Mouse (Mus musculus): Measurements from ENCODE around the gene Atg4b. TPM values are rescaled to one million over a fixed set of nuclear protein-coding genes. Genes with fewer than 3 reads are reported as not detected.

Atg4b gene
- polyA plus RNA-seq, 1 experiment from 2014 or later = 81.7 TPM

- Histone ChIP-seq H3K36me3 (ENCODE audit: control insufficient read depth, insufficient read depth, low read length) (peaks cover 18% of the 10 kb centered on the region), H3K4me2 (ENCODE audit: low read depth, low read length) (no peak overlapping the region), H3K4me1 (ENCODE audit: control insufficient read depth, insufficient read depth, low read length) (no peaks in the 10 kb centered on the region), H3K9ac (ENCODE audit: low read depth, low read length) (no peak overlapping the region), H3K4me3 (ENCODE audit: low read depth, low read length) (no peak overlapping the region), H3K27me3 (replicated peaks; ENCODE audit: control insufficient read depth, insufficient read depth, low read length) (no peaks in the 10 kb centered on the region), H3K27ac (replicated peaks; ENCODE audit: low read depth, low read length) (no peak overlapping the region), H3K9me3 (ENCODE audit: control insufficient read depth, low read length) (no peaks in the 10 kb centered on the region)
- no peak for DNase-seq (ENCODE audit: low spot score)
- 80% methylated on average over 3 of the region's 3 CpGs for WGBS
- no peak for ATAC-seq (ENCODE audit: low read depth)
These were observed 25.2 kb upstream of the Atg4b start for GRCm38 (mm10) chr1:93726116-93726515.

DNA sequence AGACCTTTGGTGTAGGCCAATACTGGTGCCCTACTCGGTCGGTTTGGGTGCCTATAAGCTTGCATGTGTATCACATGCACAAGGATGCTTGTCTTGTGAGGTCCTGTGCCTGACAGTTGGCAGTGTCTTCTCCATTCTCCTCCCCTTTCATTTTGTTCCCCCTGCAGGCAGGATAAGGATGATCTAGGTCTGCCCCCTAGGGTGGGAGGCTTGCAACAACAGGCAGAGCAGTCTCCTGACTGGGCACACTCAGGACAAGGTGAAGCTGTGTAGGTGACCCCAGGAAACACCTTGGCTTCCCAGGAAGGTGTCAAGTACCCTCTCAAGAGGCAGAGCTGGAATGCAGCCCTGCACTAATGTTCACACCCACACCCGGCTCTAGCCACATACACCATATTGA, 24.3 kb upstream of the Atg4b start:
- Histone ChIP-seq H3K27me3 (replicated peaks; ENCODE audit: control insufficient read depth, insufficient read depth, low read length) (no peaks in the 10 kb centered on the region), H3K9ac (ENCODE audit: low read depth, low read length) (no peak overlapping the region), H3K4me1 (ENCODE audit: control insufficient read depth, insufficient read depth, low read length) (no peaks in the 10 kb centered on the region), H3K9me3 (ENCODE audit: control insufficient read depth, low read length) (no peaks in the 10 kb centered on the region), H3K36me3 (ENCODE audit: control insufficient read depth, insufficient read depth, low read length) (peaks cover 18% of the 10 kb centered on the region), H3K4me3 (ENCODE audit: low read depth, low read length) (no peak overlapping the region), H3K27ac (replicated peaks; ENCODE audit: low read depth, low read length) (no peak overlapping the region), H3K4me2 (ENCODE audit: low read depth, low read length) (no peak overlapping the region)
- WGBS = 59% methylated on average over 3 of the region's 3 CpGs
- peak; percentile 20 for DNase-seq (ENCODE audit: low spot score)
- 0 out of 2 replicates have a peak, but pooled peaks have one; percentile 23 for ATAC-seq (ENCODE audit: low read depth)

GRCm38 (mm10) chr1:93731103-93731502, 20.2 kb upstream of the Atg4b start:
- H3K27ac ChIP-seq (replicated peaks; ENCODE audit: low read depth, low read length) = no peak overlapping the region
- no peaks in the 10 kb centered on the region for H3K9me3 ChIP-seq (ENCODE audit: control insufficient read depth, low read length)
- DNase-seq (ENCODE audit: low spot score) (no peak), ATAC-seq (ENCODE audit: low read depth) (no peak)
- WGBS = 94% methylated on average over 5 of the region's 5 CpGs
- H3K36me3 ChIP-seq (ENCODE audit: control insufficient read depth, insufficient read depth, low read length) = no peaks in the 10 kb centered on the region
- H3K27me3 ChIP-seq (replicated peaks; ENCODE audit: control insufficient read depth, insufficient read depth, low read length) = no peaks in the 10 kb centered on the region
- no peak overlapping the region for H3K4me2 ChIP-seq (ENCODE audit: low read depth, low read length)
- no peak overlapping the region for H3K4me3 ChIP-seq (ENCODE audit: low read depth, low read length)
- H3K4me1 ChIP-seq (ENCODE audit: control insufficient read depth, insufficient read depth, low read length) = no peaks in the 10 kb centered on the region
- no peak overlapping the region for H3K9ac ChIP-seq (ENCODE audit: low read depth, low read length)

DNA sequence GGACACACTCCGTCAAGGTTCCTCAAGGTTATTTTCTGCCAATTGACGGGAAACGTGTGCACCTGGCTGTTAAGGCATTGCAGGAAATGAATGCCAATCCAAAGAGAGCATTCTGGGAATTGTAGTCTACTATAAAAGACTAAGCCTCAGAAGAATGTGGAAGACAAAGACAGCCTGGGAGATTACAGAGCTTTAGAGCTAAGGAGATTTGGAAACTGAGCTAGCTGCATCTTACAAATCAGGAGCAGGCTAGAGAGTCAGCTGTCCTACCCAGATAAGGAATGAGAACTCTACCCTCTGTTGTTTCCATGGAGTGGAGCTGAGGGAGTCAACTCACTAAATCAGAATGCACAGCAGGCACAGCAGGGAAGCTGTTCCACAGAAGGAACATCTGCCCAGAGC, 19.4 kb upstream of the Atg4b start:
- peak; percentile 78 for ATAC-seq (ENCODE audit: low read depth)
- Histone ChIP-seq H3K9ac (ENCODE audit: low read depth, low read length) (no peak overlapping the region), H3K27ac (replicated peaks; ENCODE audit: low read depth, low read length) (no peak overlapping the region; the same call in 1 of the 2 replicates), H3K36me3 (ENCODE audit: control insufficient read depth, insufficient read depth, low read length) (no peaks in the 10 kb centered on the region), H3K4me1 (ENCODE audit: control insufficient read depth, insufficient read depth, low read length) (no peaks in the 10 kb centered on the region), H3K27me3 (replicated peaks; ENCODE audit: control insufficient read depth, insufficient read depth, low read length) (no peaks in the 10 kb centered on the region), H3K4me3 (ENCODE audit: low read depth, low read length) (no peak overlapping the region), H3K9me3 (ENCODE audit: control insufficient read depth, low read length) (no peaks in the 10 kb centered on the region), H3K4me2 (ENCODE audit: low read depth, low read length) (no peak overlapping the region)
- DNase-seq (ENCODE audit: low spot score) = peak; percentile 63
- 21% methylated on average over 3 of the region's 3 CpGs for WGBS

GRCm38 (mm10) chr1:93735859-93736258, 15.4 kb upstream of the Atg4b start:
- H3K36me3 ChIP-seq (ENCODE audit: control insufficient read depth, insufficient read depth, low read length) = no peaks in the 10 kb centered on the region

DNA sequence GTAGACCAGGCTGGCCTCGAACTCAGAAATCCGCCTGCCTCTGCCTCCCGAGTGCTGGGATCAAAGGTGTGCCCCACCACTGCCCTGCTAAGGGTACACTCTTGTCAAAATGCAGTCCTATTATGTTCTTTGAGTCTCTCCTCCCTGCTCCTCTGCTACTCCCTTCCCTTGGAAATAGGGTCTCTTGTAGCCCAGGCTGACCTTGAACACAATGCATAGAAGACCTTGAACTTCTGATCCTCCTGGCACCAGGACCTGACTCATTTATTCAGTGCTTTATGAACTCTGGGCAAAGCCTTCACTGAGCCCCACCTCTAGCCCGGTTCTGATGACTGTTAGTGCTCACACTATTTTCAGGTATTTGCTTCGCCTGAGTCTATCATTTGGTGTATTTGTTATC, 13.6 kb upstream of the Atg4b start:
- Histone ChIP-seq H3K4me2 (ENCODE audit: low read depth, low read length) (no peak overlapping the region), H3K36me3 (ENCODE audit: control insufficient read depth, insufficient read depth, low read length) (0 out of 2 replicates have a peak, but pooled peaks cover 3% of the 10 kb centered on the region), H3K4me3 (ENCODE audit: low read depth, low read length) (no peak overlapping the region), H3K9me3 (ENCODE audit: control insufficient read depth, low read length) (no peaks in the 10 kb centered on the region), H3K4me1 (ENCODE audit: control insufficient read depth, insufficient read depth, low read length) (no peaks in the 10 kb centered on the region), H3K27ac (replicated peaks; ENCODE audit: low read depth, low read length) (no peak overlapping the region), H3K9ac (ENCODE audit: low read depth, low read length) (no peak overlapping the region), H3K27me3 (replicated peaks; ENCODE audit: control insufficient read depth, insufficient read depth, low read length) (no peaks in the 10 kb centered on the region)
- 94% methylated on average over 5 of the region's 5 CpGs for whole genome bisulfite sequencing
- ATAC-seq (ENCODE audit: low read depth) (no peak), DNase-seq (ENCODE audit: low spot score) (no peak)

More at GRCm38 (mm10) chr1:93735859-93736258, 15.4 kb upstream of the Atg4b start:
- Histone ChIP-seq H3K27me3 (replicated peaks; ENCODE audit: control insufficient read depth, insufficient read depth, low read length) (no peaks in the 10 kb centered on the region), H3K27ac (replicated peaks; ENCODE audit: low read depth, low read length) (no peak overlapping the region), H3K4me1 (ENCODE audit: control insufficient read depth, insufficient read depth, low read length) (no peaks in the 10 kb centered on the region), H3K4me2 (ENCODE audit: low read depth, low read length) (no peak overlapping the region), H3K4me3 (ENCODE audit: low read depth, low read length) (no peak overlapping the region), H3K9me3 (ENCODE audit: control insufficient read depth, low read length) (no peaks in the 10 kb centered on the region), H3K9ac (ENCODE audit: low read depth, low read length) (no peak overlapping the region)
- 73% methylated on average over 3 of the region's 3 CpGs for WGBS
- DNase-seq (ENCODE audit: low spot score) (no peak), ATAC-seq (ENCODE audit: low read depth) (no peak)

DNA sequence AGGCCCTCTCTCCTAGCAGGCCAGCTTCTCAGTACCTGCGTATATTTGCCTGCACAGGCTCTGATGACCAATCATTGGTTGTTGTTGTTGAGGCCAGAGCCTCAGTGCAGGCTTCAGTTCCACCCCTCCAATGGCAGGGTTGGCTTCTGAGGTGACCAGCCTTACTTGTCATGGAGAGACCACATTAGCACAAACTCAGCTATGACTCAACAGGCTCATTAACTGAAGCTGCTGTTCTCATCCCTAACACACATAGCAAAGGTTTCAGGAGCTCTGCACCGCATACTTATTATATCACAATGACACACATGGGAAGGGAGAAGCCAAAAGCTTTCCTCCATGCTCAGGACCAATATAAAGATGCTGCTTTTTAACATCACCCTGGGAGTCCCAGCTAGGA, 10.6 kb upstream of the Atg4b start:
- 86% methylated on average over 2 of the region's 2 CpGs for WGBS
- no peak for DNase-seq (ENCODE audit: low spot score)
- no peak overlapping the region for H3K4me2 ChIP-seq (ENCODE audit: low read depth, low read length)
- no peaks in the 10 kb centered on the region for H3K9me3 ChIP-seq (ENCODE audit: control insufficient read depth, low read length)
- H3K4me1 ChIP-seq (ENCODE audit: control insufficient read depth, insufficient read depth, low read length) = no peaks in the 10 kb centered on the region
- H3K27me3 ChIP-seq (replicated peaks; ENCODE audit: control insufficient read depth, insufficient read depth, low read length) = no peaks in the 10 kb centered on the region
- H3K36me3 ChIP-seq (ENCODE audit: control insufficient read depth, insufficient read depth, low read length) = 0 out of 2 replicates have a peak, but pooled peaks cover 5% of the 10 kb centered on the region
- no peak for ATAC-seq (ENCODE audit: low read depth)
- no peak overlapping the region for H3K9ac ChIP-seq (ENCODE audit: low read depth, low read length)
- H3K4me3 ChIP-seq (ENCODE audit: low read depth, low read length) = no peak overlapping the region
- H3K27ac ChIP-seq (replicated peaks; ENCODE audit: low read depth, low read length) = no peak overlapping the region

DNA sequence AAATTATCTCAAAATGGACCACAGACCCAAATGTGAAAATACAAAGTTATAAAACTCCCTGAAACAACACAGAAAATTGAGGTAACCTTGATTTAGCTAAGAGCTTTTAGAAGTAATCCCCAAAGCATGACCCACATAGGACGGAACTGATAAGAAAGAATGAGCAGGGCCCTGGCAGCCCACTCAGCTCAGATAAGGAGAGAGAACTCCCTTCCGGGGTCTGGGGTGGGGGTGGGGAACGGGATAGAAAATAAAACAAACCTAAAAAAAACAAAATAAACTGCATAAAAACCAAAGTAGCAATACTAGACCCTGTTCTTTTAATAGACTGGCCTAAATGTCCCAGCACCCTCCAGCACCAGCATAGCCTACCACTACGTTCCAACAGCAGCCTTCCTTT, 9.3 kb upstream of the Atg4b start:
- H3K4me2 ChIP-seq (ENCODE audit: low read depth, low read length) = no peak overlapping the region
- H3K27ac ChIP-seq (replicated peaks; ENCODE audit: low read depth, low read length) = no peak overlapping the region
- H3K27me3 ChIP-seq (replicated peaks; ENCODE audit: control insufficient read depth, insufficient read depth, low read length) = no peaks in the 10 kb centered on the region
- H3K9ac ChIP-seq (ENCODE audit: low read depth, low read length) = no peak overlapping the region
- H3K4me3 ChIP-seq (ENCODE audit: low read depth, low read length) = no peak overlapping the region
- no peak for ATAC-seq (ENCODE audit: low read depth)
- no peaks in the 10 kb centered on the region for H3K9me3 ChIP-seq (ENCODE audit: control insufficient read depth, low read length)
- DNase-seq (ENCODE audit: low spot score) = no peak
- H3K36me3 ChIP-seq (ENCODE audit: control insufficient read depth, insufficient read depth, low read length) = 0 out of 2 replicates have a peak, but pooled peaks cover 5% of the 10 kb centered on the region
- WGBS = 90% methylated on average over 4 of the region's 4 CpGs
- no peaks in the 10 kb centered on the region for H3K4me1 ChIP-seq (ENCODE audit: control insufficient read depth, insufficient read depth, low read length)

DNA sequence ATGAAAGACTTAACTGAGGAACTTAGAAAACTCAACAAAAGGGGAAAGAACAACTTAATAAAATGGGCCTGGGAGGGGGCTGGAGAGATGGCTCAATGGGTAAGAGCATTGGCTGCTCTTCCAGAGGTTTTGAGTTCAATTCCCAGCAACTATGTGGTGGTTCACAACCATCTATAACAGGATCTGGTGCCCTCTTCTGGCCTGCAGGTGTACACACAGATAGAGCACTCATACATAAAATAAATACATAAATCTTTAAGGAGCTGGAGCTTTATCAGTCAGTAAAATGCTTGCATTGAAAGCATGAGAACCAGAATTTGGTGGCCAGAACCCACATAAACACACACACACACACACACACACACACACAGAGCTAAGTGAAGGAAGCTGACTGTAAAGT, 8.4 kb upstream of the Atg4b start:
- Histone ChIP-seq H3K9ac (ENCODE audit: low read depth, low read length) (no peak overlapping the region), H3K9me3 (ENCODE audit: control insufficient read depth, low read length) (no peaks in the 10 kb centered on the region), H3K27me3 (replicated peaks; ENCODE audit: control insufficient read depth, insufficient read depth, low read length) (no peaks in the 10 kb centered on the region), H3K4me3 (ENCODE audit: low read depth, low read length) (no peak overlapping the region), H3K4me1 (ENCODE audit: control insufficient read depth, insufficient read depth, low read length) (no peaks in the 10 kb centered on the region), H3K4me2 (ENCODE audit: low read depth, low read length) (no peak overlapping the region), H3K27ac (replicated peaks; ENCODE audit: low read depth, low read length) (no peak overlapping the region), H3K36me3 (ENCODE audit: control insufficient read depth, insufficient read depth, low read length) (0 out of 2 replicates have a peak, but pooled peaks cover 5% of the 10 kb centered on the region)
- no peak for DNase-seq (ENCODE audit: low spot score)
- ATAC-seq (ENCODE audit: low read depth) = no peak

All from embryonic facial prominence, embryonic 14.5 days (tissue).